Mouse (Mus musculus) splenic B cell, adult 2 months (primary cell): ENCODE measurements around the gene Vmn1r118.
"Not testable (repeated sequence)": the region's sequence is repeated elsewhere in the genome, so short reads cannot be mapped to it uniquely, and the experiment has no call there.

Experiments
- DNase-seq: peaks from one replicate; pipeline ENCODE4 v3.0.0-alpha.2; 2011; ENCODE audit warnings: low read depth, low spot score
- H3K27me3 ChIP-seq: 2 replicates; pipeline ENCODE4 v1.6.1; 2012; ENCODE audit warnings: mild to moderate bottlenecking, low read length, moderate library complexity, mixed read lengths; ENCODE audit not compliant: control insufficient read depth, poor library complexity, insufficient read depth, severe bottlenecking
- H3K36me3 ChIP-seq: 2 replicates; pipeline ENCODE4 v1.6.1; 2012; ENCODE audit warnings: mild to moderate bottlenecking, low read length, moderate library complexity, mixed read lengths; ENCODE audit not compliant: control insufficient read depth, poor library complexity, insufficient read depth, severe bottlenecking

Gene Vmn1r118

DNA sequence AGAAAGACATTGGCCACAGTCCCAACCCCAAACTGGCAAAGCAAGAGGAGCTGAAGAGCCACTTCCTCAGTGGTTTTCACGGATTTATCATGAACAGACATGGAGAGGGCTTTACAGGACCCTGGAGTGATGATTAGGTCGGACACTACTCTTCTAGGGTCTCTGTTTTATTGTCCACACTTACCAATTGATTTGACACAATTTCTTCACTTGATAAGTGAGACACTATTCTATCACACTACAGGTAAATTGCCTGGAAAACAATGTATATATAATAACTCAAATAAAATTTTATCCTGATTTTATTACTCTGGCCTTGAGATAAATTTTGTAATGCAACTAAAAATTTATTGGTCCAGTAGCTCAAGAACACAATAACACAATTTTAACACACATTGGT lies at the start of gene Vmn1r118:
Vmn1r118 (minus strand) TSS at position 101 of the 400 bp plus-strand sequence.
- H3K36me3 ChIP-seq, H3K27me3 ChIP-seq, DNase-seq: not testable (repeated sequence)

DNA sequence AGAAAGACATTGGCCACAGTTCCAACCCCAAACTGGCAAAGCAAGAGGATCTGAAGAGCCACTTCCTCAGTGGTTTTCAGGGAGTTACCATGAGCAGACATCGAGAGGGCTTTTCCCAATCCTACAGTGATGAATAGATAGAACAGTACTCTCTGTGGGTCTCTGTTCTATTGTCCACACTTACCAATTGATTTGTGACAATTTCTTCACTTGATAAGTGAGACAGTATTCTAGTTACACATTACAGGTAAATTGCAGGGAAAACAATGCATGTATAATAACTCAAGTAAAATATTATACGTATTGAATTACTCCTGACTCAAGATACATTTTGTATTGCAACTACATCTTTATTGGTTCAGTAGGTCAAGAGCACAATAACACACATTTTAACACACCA lies 28.1 kb downstream of the Vmn1r118 start, which contains the start of gene Vmn1r117:
Vmn1r117 (minus strand) TSS at position 101 of the 400 bp plus-strand sequence.
- not testable (repeated sequence) for H3K27me3 ChIP-seq, DNase-seq, H3K36me3 ChIP-seq

DNA sequence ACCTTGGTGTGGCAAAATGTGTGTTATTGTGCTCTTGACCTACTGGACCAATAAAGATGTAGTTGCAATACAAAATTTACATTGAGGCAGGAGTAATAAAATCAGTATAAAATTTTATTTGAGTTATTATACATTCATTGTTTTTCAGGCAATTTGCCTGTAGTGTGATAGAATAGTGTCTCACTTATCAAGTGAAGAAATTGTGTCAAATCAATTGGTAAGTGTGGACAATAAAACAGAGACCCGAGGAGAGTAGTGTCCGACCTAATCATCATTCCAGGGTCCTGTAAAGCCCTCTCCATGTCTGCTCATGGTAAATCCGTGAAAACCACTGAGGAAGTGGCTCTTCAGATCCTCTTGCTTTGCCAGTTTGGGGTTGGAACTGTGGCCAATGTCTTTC lies 40.2 kb downstream of the Vmn1r118 start, which contains the start of gene Vmn1r116:
Vmn1r116 (plus strand) TSS at position 301 of the 400 bp plus-strand sequence.
- H3K36me3 ChIP-seq, H3K27me3 ChIP-seq, DNase-seq: not testable (repeated sequence)
